Mouse (Mus musculus): ENCODE measurements around the gene Dclre1b.

DNA sequence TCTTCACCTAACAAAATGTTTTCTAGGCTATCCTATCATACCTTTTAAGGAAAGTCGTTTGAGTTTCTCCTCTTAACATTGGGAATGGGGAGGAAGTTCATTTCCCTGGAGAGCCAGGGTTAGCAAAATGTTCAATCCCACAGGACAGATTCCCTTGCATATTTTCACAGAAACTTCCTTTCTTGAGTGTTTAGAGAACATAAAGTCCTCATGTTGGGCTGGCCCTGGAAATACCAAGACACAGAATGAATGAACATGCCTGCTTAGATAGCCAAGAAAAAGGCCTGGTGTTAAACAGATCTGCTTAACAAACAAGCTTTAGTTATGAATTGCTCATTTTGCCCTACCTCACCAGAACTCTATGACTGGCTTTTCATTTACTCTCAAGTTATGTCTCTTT is 16.7 kb downstream of the Dclre1b start:
- no peak for TF ChIP-seq EP300 (optimal IDR thresholded peaks at IDR 0.05)
- no peak for TF ChIP-seq CTCF (IDR thresholded peaks at IDR 0.05; ENCODE audit: low read depth)

Data from stomach, postnatal 0 days (tissue).